ENCODE assay signal across 18 mouse cellular contexts in the genomic region with DNA sequence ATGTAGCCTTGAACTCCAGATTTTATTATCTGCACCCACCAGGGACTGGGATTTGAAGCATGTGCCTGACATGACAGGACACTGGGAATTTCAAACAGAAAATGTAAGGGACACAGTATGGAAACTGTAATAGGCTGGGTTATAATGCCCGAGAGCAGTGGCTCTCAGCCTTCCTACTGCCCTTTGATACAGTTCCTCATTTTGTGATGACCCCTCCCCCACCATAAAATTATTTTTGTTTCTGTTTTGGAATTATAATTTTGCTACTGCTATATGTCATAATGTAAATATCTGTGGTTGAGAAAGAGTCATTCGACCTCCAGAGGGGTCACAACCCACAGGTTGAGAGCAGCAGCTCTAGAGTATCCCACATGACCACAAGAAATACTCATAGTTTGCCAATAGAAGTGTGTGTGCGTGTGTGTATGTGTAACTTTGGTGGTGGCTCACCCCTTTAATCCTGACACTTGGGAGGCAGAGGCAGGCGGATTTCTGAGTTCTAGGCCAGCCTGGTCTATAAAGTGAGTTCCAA. TPM values are rescaled to one million over a fixed set of nuclear protein-coding genes. Genes with fewer than 3 reads are reported as not detected.
DNase-seq lines count a peak whose midpoint lies in the region; TF ChIP-seq lines count a peak whose summit lies in the region.
"Had no signal": no experiment of that assay in that cellular context is flagged by ENCODE, and none has a peak within 500 bp of the region (broad histone marks: within the 10 kb centered on the region; RNA-seq: fewer than 3 reads in every experiment).

No protein-coding gene starts in this region.

- H3K27ac ChIP-seq in liver, adult 2 months (replicated peaks; ENCODE audit: insufficient read depth, low read depth, low read length) = peak overlapping the region; percentile 72
- peak overlapping the region; percentile 58 for H3K27ac ChIP-seq in macrophage
- H3K27ac ChIP-seq in embryonic facial prominence, embryonic 10.5 days (replicated peaks) = no peak overlapping the region
- H3K27ac ChIP-seq: embryonic facial prominence, embryonic 12.5 days; heart, embryonic 15.5 days; hindbrain, embryonic 13.5 days; limb, embryonic 15.5 days; midbrain, embryonic 13.5 days had no signal

- H3K4me1 ChIP-seq in liver, adult 2 months (ENCODE audit: control insufficient read depth, insufficient read depth, low read length) = peaks cover 27% of the 10 kb centered on the region
- H3K4me1 ChIP-seq in embryonic facial prominence, embryonic 10.5 days = peaks cover 45% of the 10 kb centered on the region

- H3K27me3 ChIP-seq in liver, adult 2 months (ENCODE audit: control insufficient read depth, insufficient read depth, low read length) = no peaks in the 10 kb centered on the region
- no peaks in the 10 kb centered on the region for H3K27me3 ChIP-seq in embryonic facial prominence, embryonic 10.5 days (replicated peaks; ENCODE audit: low read depth, poor library complexity, severe bottlenecking)
- H3K27me3 ChIP-seq: embryonic facial prominence, embryonic 12.5 days; heart, embryonic 15.5 days; hindbrain, embryonic 13.5 days; kidney, embryonic 15.5 days; limb, embryonic 15.5 days; midbrain, embryonic 13.5 days had no signal

- no peak for TF ChIP-seq CTCF in liver, adult 2 months (IDR thresholded peaks at IDR 0.05; ENCODE audit: low read depth, low read length)

- no peak for DNase-seq in liver, adult 2 months (ENCODE audit: extremely low read depth, low read depth, low spot score)
- DNase-seq in liver = no peak
- peak; percentile 54 for DNase-seq in induced T-regulatory cell, adult 2 months (ENCODE audit: low read depth)
- no peak for DNase-seq in adrenal gland, postnatal 4 days (ENCODE audit: low spot score in 2 of 2)
- no peak for DNase-seq in ovary, postnatal 10 days (ENCODE audit: low spot score)
- DNase-seq in embryonic facial prominence, embryonic 10.5 days (ENCODE audit: low spot score) = no peak
- DNase-seq: adrenal gland, postnatal 25 days; cerebellum, postnatal 14 days; lung, postnatal 36 days; right cerebral cortex, postnatal 25 days; thymus, postnatal 4 days had no signal

- H3K79me2 ChIP-seq in liver, adult 2 months (ENCODE audit: control insufficient read depth, insufficient read depth, low read length) = peaks cover 37% of the 10 kb centered on the region
- peaks cover 100% of the 10 kb centered on the region for H3K79me2 ChIP-seq in macrophage (ENCODE audit: inconsistent target)

- H3K36me3 ChIP-seq in liver, adult 2 months (ENCODE audit: control insufficient read depth, insufficient read depth, low read length) = no peaks in the 10 kb centered on the region
- H3K36me3 ChIP-seq in macrophage (ENCODE audit: inconsistent target) = peaks cover 5% of the 10 kb centered on the region; the same call in 1 of the 2 replicates
- H3K36me3 ChIP-seq in embryonic facial prominence, embryonic 10.5 days (replicated peaks) = no peaks in the 10 kb centered on the region
- H3K36me3 ChIP-seq: embryonic facial prominence, embryonic 12.5 days; heart, embryonic 15.5 days; hindbrain, embryonic 13.5 days; limb, embryonic 15.5 days; midbrain, embryonic 13.5 days had no signal

- no peaks in the 10 kb centered on the region for H3K9me3 ChIP-seq in embryonic facial prominence, embryonic 10.5 days
- H3K9me3 ChIP-seq: embryonic facial prominence, embryonic 12.5 days; heart, embryonic 15.5 days; hindbrain, embryonic 13.5 days; kidney, embryonic 15.5 days; limb, embryonic 15.5 days; midbrain, embryonic 13.5 days had no signal

- H3K4me3 ChIP-seq in liver, adult 2 months (ENCODE audit: insufficient read depth, low read depth, low read length) = no peak overlapping the region
- H3K4me3 ChIP-seq in macrophage (ENCODE audit: inconsistent target) = no peak overlapping the region
- no peak overlapping the region for H3K4me3 ChIP-seq in embryonic facial prominence, embryonic 10.5 days
- H3K4me3 ChIP-seq: embryonic facial prominence, embryonic 12.5 days; heart, embryonic 15.5 days; hindbrain, embryonic 13.5 days; kidney, embryonic 15.5 days; limb, embryonic 15.5 days; midbrain, embryonic 13.5 days had no signal

- TF ChIP-seq POLR2A in liver, adult 2 months (IDR thresholded peaks at IDR 0.05; ENCODE audit: extremely low read depth, insufficient read depth, low read length) = no peak

- H3K9ac ChIP-seq in liver, adult 2 months (ENCODE audit: low read depth, low read length) = no peak overlapping the region
- H3K9ac ChIP-seq: embryonic facial prominence, embryonic 12.5 days; heart, embryonic 15.5 days; hindbrain, embryonic 13.5 days; kidney, embryonic 15.5 days; limb, embryonic 15.5 days; midbrain, embryonic 13.5 days had no signal

- 67% methylated on average over 4 of the region's 4 CpGs for WGBS in liver, adult 2 months
- 63% methylated on average over 4 of the region's 4 CpGs for WGBS in macrophage (ENCODE audit: missing documents)
- WGBS in embryonic facial prominence, embryonic 10.5 days = 93% methylated on average over 4 of the region's 4 CpGs

RNA-seq across cellular contexts. Expression of a gene that starts 57.6 kb away (rescaled TPM):
- not detected in 2 replicates for total RNA-seq in liver, adult 2 months (2014; rRNA removed)
- polyA plus RNA-seq in liver, adult 2 months (2012; rRNA removed) = not detected in 2 replicates
- not detected for total RNA-seq in macrophage (2018; cell fraction: chromatin; rRNA removed)
- not detected for total RNA-seq in macrophage (2018; cell fraction: cytosol; rRNA removed)
- not detected for total RNA-seq in macrophage (2018; cell fraction: nucleus; rRNA removed)
- not detected in 3 replicates for polyA plus RNA-seq in macrophage (2018)
- total RNA-seq in adrenal gland, postnatal 4 days (2021) = 1 to 10 TPM; 1.5 to 1.7 TPM
- 1.4 and 1.7 TPM in 2 replicates for polyA plus RNA-seq in embryonic facial prominence, embryonic 10.5 days (2016; fragmentation: Nextera tagmentation; extraction: Ambion mirVana)
- polyA plus RNA-seq: heart, embryonic 15.5 days had no signal
